ENCODE assay signal across 22 mouse cellular contexts in the genomic region with DNA sequence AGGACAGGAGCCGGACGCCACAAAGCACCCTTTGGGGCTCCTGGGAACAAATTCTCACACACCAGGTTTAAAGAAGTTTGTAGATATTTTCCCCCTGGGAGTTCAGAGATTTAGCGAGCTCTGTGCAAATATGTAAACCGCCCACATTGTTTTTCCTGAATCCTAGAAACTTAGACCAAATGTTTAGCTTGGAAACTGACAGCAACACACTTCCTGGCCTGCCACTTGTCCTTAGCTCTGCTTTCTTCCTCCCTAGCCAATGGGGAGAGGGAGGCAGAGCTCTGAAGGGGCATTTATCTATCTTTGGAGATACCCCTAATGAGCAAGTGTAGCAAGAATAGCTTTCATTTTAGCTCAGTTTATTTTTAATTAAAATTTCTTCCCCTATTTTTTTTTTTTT. TPM values are rescaled to one million over a fixed set of nuclear protein-coding genes. Genes with fewer than 3 reads are reported as not detected.
DNase-seq lines count a peak whose midpoint lies in the region; ATAC-seq lines count a peak whose summit lies in the region.
"Had no signal": no experiment of that assay in that cellular context is flagged by ENCODE, and none has a peak within 500 bp of the region (broad histone marks: within the 10 kb centered on the region; RNA-seq: fewer than 3 reads in every experiment).

No protein-coding gene starts in this region.

- no peak overlapping the region for H3K4me2 ChIP-seq in forebrain, embryonic 14.5 days (ENCODE audit: low read length)
- H3K4me2 ChIP-seq in forebrain, embryonic 12.5 days = no peak overlapping the region
- H3K4me2 ChIP-seq in hindbrain, embryonic 14.5 days (replicated peaks) = no peak overlapping the region; the same call in 1 of the 2 replicates
- no peak overlapping the region for H3K4me2 ChIP-seq in hindbrain, embryonic 13.5 days
- H3K4me2 ChIP-seq in neural tube, embryonic 15.5 days = no peak overlapping the region
- H3K4me2 ChIP-seq: embryonic facial prominence, embryonic 13.5 days; midbrain, embryonic 12.5 days; neural tube, embryonic 13.5 days had no signal

- no peak overlapping the region for H3K9ac ChIP-seq in forebrain, embryonic 14.5 days (ENCODE audit: low read length)
- no peak overlapping the region for H3K9ac ChIP-seq in forebrain, embryonic 12.5 days
- H3K9ac ChIP-seq in hindbrain, embryonic 14.5 days = no peak overlapping the region
- H3K9ac ChIP-seq in hindbrain, embryonic 13.5 days = no peak overlapping the region
- H3K9ac ChIP-seq in neural tube, embryonic 15.5 days (replicated peaks) = no peak overlapping the region
- H3K9ac ChIP-seq: embryonic facial prominence, embryonic 13.5 days; liver, postnatal 0 days; midbrain, embryonic 12.5 days; neural tube, embryonic 13.5 days had no signal

- DNase-seq in forebrain, embryonic 14.5 days (ENCODE audit: low spot score) = peak; percentile 9
- no peak for DNase-seq in hindbrain, embryonic 14.5 days (ENCODE audit: low spot score)
- DNase-seq in neural tube, embryonic 10.5 days (ENCODE audit: extremely low spot score, low spot score) = no peak
- DNase-seq in frontal cortex, postnatal 14 days (ENCODE audit: low spot score in 2 of 2) = no peak
- DNase-seq: adrenal gland, postnatal 25 days; cerebellum, adult 11 months; cerebellum, postnatal 10 days; gastrocnemius, adult 2 months; kidney, postnatal 14 days; layer of hippocampus, postnatal 36 days; liver, postnatal 0 days; thymus, postnatal 4 days had no signal

- 44% methylated on average over 4 of the region's 4 CpGs for WGBS in forebrain, embryonic 14.5 days
- 42% methylated on average over 4 of the region's 4 CpGs for WGBS in forebrain, embryonic 12.5 days
- 61% methylated on average over 4 of the region's 4 CpGs for WGBS in hindbrain, embryonic 14.5 days
- WGBS in hindbrain, embryonic 13.5 days = 64% methylated on average over 4 of the region's 4 CpGs
- 58% methylated on average over 4 of the region's 4 CpGs for WGBS in neural tube, embryonic 15.5 days

- H3K4me3 ChIP-seq in forebrain, embryonic 14.5 days (ENCODE audit: low read depth, low read length) = no peak overlapping the region
- H3K4me3 ChIP-seq in forebrain, embryonic 12.5 days (replicated peaks) = no peak overlapping the region
- H3K4me3 ChIP-seq in hindbrain, embryonic 14.5 days (replicated peaks; ENCODE audit: low read length) = no peak overlapping the region
- H3K4me3 ChIP-seq in hindbrain, embryonic 13.5 days = no peak overlapping the region
- H3K4me3 ChIP-seq in neural tube, embryonic 15.5 days (replicated peaks) = no peak overlapping the region
- H3K4me3 ChIP-seq: embryonic facial prominence, embryonic 13.5 days; gastrocnemius, adult 2 months; layer of hippocampus, adult 2 months; midbrain, embryonic 12.5 days; neural tube, embryonic 13.5 days had no signal

- no peaks in the 10 kb centered on the region for H3K9me3 ChIP-seq in forebrain, embryonic 14.5 days (replicated peaks; ENCODE audit: control insufficient read depth, low read length)
- no peaks in the 10 kb centered on the region for H3K9me3 ChIP-seq in forebrain, embryonic 12.5 days
- H3K9me3 ChIP-seq in hindbrain, embryonic 14.5 days (ENCODE audit: control insufficient read depth, low read length) = no peaks in the 10 kb centered on the region
- no peaks in the 10 kb centered on the region for H3K9me3 ChIP-seq in hindbrain, embryonic 13.5 days
- no peaks in the 10 kb centered on the region for H3K9me3 ChIP-seq in neural tube, embryonic 15.5 days (replicated peaks)
- H3K9me3 ChIP-seq: embryonic facial prominence, embryonic 13.5 days; G1E; midbrain, embryonic 12.5 days; neural tube, embryonic 13.5 days had no signal

- H3K4me1 ChIP-seq in forebrain, embryonic 14.5 days (ENCODE audit: control insufficient read depth, insufficient read depth, low read length) = peaks cover 16% of the 10 kb centered on the region
- peaks cover 24% of the 10 kb centered on the region for H3K4me1 ChIP-seq in forebrain, embryonic 12.5 days
- H3K4me1 ChIP-seq in hindbrain, embryonic 14.5 days (replicated peaks; ENCODE audit: control insufficient read depth, insufficient read depth, low read length) = 0 out of 2 replicates have a peak, but pooled peaks cover 7% of the 10 kb centered on the region
- H3K4me1 ChIP-seq in hindbrain, embryonic 13.5 days (replicated peaks) = peaks cover 19% of the 10 kb centered on the region
- H3K4me1 ChIP-seq in neural tube, embryonic 15.5 days = peaks cover 13% of the 10 kb centered on the region

- no peaks in the 10 kb centered on the region for H3K27me3 ChIP-seq in forebrain, embryonic 14.5 days (replicated peaks; ENCODE audit: control insufficient read depth, insufficient read depth, low read length)
- H3K27me3 ChIP-seq in forebrain, embryonic 12.5 days = no peaks in the 10 kb centered on the region
- no peaks in the 10 kb centered on the region for H3K27me3 ChIP-seq in hindbrain, embryonic 14.5 days (ENCODE audit: control insufficient read depth, insufficient read depth, low read length)
- 0 out of 2 replicates have a peak, but pooled peaks cover 3% of the 10 kb centered on the region for H3K27me3 ChIP-seq in hindbrain, embryonic 13.5 days
- H3K27me3 ChIP-seq in neural tube, embryonic 15.5 days (replicated peaks) = no peaks in the 10 kb centered on the region
- H3K27me3 ChIP-seq: embryonic facial prominence, embryonic 13.5 days; midbrain, embryonic 12.5 days; neural tube, embryonic 13.5 days had no signal

- H3K27ac ChIP-seq in forebrain, embryonic 14.5 days (ENCODE audit: low read depth, low read length) = no peak overlapping the region
- no peak overlapping the region for H3K27ac ChIP-seq in forebrain, embryonic 12.5 days
- 0 out of 2 replicates have a peak overlapping the region, but pooled peaks have one; percentile 24 for H3K27ac ChIP-seq in hindbrain, embryonic 14.5 days
- no peak overlapping the region for H3K27ac ChIP-seq in hindbrain, embryonic 13.5 days
- 0 out of 2 replicates have a peak overlapping the region, but pooled peaks have one; percentile 64 for H3K27ac ChIP-seq in neural tube, embryonic 15.5 days (replicated peaks)
- H3K27ac ChIP-seq: embryonic facial prominence, embryonic 13.5 days; gastrocnemius, adult 2 months; layer of hippocampus, adult 2 months; midbrain, embryonic 12.5 days had no signal

- no peak for ATAC-seq in forebrain, embryonic 14.5 days
- ATAC-seq in forebrain, embryonic 12.5 days (ENCODE audit: low FRiP score) = no peak
- ATAC-seq in hindbrain, embryonic 14.5 days (ENCODE audit: low FRiP score) = no peak
- no peak for ATAC-seq in hindbrain, embryonic 13.5 days (ENCODE audit: low FRiP score)
- no peak for ATAC-seq in neural tube, embryonic 15.5 days (ENCODE audit: low FRiP score)
- no peak for ATAC-seq in megakaryocyte-erythroid progenitor cell, adult 5-6 weeks (replicated peaks; ENCODE audit: low FRiP score, low TSS enrichment, poor library complexity, severe bottlenecking)
- ATAC-seq: intestine, postnatal 0 days; liver, postnatal 0 days had no signal

- no peaks in the 10 kb centered on the region for H3K36me3 ChIP-seq in forebrain, embryonic 14.5 days (ENCODE audit: control insufficient read depth, insufficient read depth, low read length)
- no peaks in the 10 kb centered on the region for H3K36me3 ChIP-seq in forebrain, embryonic 12.5 days (replicated peaks)
- H3K36me3 ChIP-seq in hindbrain, embryonic 14.5 days (replicated peaks; ENCODE audit: control insufficient read depth, insufficient read depth) = no peaks in the 10 kb centered on the region
- H3K36me3 ChIP-seq in hindbrain, embryonic 13.5 days = no peaks in the 10 kb centered on the region
- H3K36me3 ChIP-seq in neural tube, embryonic 15.5 days = no peaks in the 10 kb centered on the region
- H3K36me3 ChIP-seq: embryonic facial prominence, embryonic 13.5 days; G1E; midbrain, embryonic 12.5 days; neural tube, embryonic 13.5 days had no signal

RNA-seq across cellular contexts. Expression of a gene that starts 14.1 kb away (rescaled TPM):
- not detected in 2 replicates for polyA plus RNA-seq in forebrain, embryonic 14.5 days (2014; fragmentation: Nextera tagmentation; extraction: Ambion mirVana)
- 0.05 TPM in 1 of 2 replicates, not detected in the other for polyA plus RNA-seq in forebrain, embryonic 12.5 days (2016; fragmentation: Nextera tagmentation; extraction: Ambion mirVana)
- 0.05 and 0.07 TPM in 2 replicates for polyA plus RNA-seq in hindbrain, embryonic 14.5 days (2014; fragmentation: Nextera tagmentation; extraction: Ambion mirVana)
- 0.12 TPM in 1 of 2 replicates, not detected in the other for polyA plus RNA-seq in hindbrain, embryonic 13.5 days (2015; fragmentation: Nextera tagmentation; extraction: Ambion mirVana)
- polyA plus RNA-seq in neural tube, embryonic 15.5 days (2015; fragmentation: Nextera tagmentation; extraction: Ambion mirVana) = 0.19 TPM in 1 of 2 replicates, not detected in the other
- total RNA-seq in megakaryocyte-erythroid progenitor cell, adult 5-6 weeks (2014; fragmentation: Nextera tagmentation) = 0.15 TPM in 1 of 2 replicates, not detected in the other
- 0.30 TPM in 1 of 2 replicates, not detected in the other for total RNA-seq in megakaryocyte-erythroid progenitor cell, adult 5-6 weeks (2017)
- polyA plus RNA-seq: G1E; midbrain, embryonic 12.5 days had no signal

RNA-seq across cellular contexts. Expression of a gene that starts 45.8 kb away (rescaled TPM):
- 7.7 and 8.6 TPM in 2 replicates for polyA plus RNA-seq in forebrain, embryonic 14.5 days (2014; fragmentation: Nextera tagmentation; extraction: Ambion mirVana)
- polyA plus RNA-seq in forebrain, embryonic 12.5 days (2016; fragmentation: Nextera tagmentation; extraction: Ambion mirVana) = 24.6 and 28.4 TPM in 2 replicates
- 4.8 and 5.5 TPM in 2 replicates for polyA plus RNA-seq in hindbrain, embryonic 14.5 days (2014; fragmentation: Nextera tagmentation; extraction: Ambion mirVana)
- polyA plus RNA-seq in hindbrain, embryonic 13.5 days (2015; fragmentation: Nextera tagmentation; extraction: Ambion mirVana) = 6.3 and 6.5 TPM in 2 replicates
- polyA plus RNA-seq in neural tube, embryonic 15.5 days (2015; fragmentation: Nextera tagmentation; extraction: Ambion mirVana) = 3.0 and 6.7 TPM in 2 replicates
- total RNA-seq in megakaryocyte-erythroid progenitor cell, adult 5-6 weeks (2014; fragmentation: Nextera tagmentation) = 23.5 and 37.1 TPM in 2 replicates
- total RNA-seq in megakaryocyte-erythroid progenitor cell, adult 5-6 weeks (2017) = 27.3 and 30.1 TPM in 2 replicates

Comparison
In these comparisons a context has a peak if more than half of its experiments do, and no peak if none do; other contexts are left out.
1. H3K27ac ChIP-seq: peak in hindbrain, embryonic 14.5 days (single experiment) and neural tube, embryonic 15.5 days (single experiment); none in forebrain, embryonic 14.5 days (single experiment), forebrain, embryonic 12.5 days (single experiment) and hindbrain, embryonic 13.5 days (single experiment).